Comparison of ENCODE assay signal across 9 mouse cellular contexts in the genomic region with DNA sequence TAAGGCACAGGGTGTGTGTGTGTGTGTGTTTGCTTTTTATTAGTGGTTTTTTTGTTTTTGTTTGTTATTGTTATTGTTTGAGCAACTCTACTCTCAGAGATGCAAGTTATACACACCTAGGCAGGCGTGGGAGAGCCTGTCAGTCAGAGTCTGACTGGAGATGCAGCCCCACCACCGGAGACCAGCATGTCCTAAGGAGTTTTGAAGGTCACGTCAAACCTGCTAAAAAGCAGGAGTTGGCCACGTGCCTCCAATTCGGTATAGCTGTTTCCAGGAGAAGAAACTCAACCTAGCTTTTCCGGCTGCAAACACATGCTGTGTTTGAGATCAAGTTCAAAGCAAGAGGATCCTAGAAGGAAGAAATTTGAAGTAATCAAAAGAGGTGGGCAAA. TPM values are rescaled to one million over a fixed set of nuclear protein-coding genes. Genes with fewer than 3 reads are reported as not detected.
DNase-seq lines count a peak whose midpoint lies in the region; ATAC-seq lines count a peak whose summit lies in the region.
"Had no signal": no experiment of that assay in that cellular context is flagged by ENCODE, and none has a peak within 500 bp of the region (broad histone marks: within the 10 kb centered on the region; RNA-seq: fewer than 3 reads in every experiment).

No protein-coding gene starts in this region.

- H3K27me3 ChIP-seq in heart, embryonic 12.5 days (replicated peaks), result peaks cover 13% of the 10 kb centered on the region
- H3K27me3 ChIP-seq in forebrain, embryonic 13.5 days, result peaks cover 24% of the 10 kb centered on the region
- peaks cover 65% of the 10 kb centered on the region for H3K27me3 ChIP-seq in limb, embryonic 10.5 days (ENCODE audit: low read depth, poor library complexity, severe bottlenecking)

- peak overlapping the region; percentile 84 for H3K4me3 ChIP-seq in heart, embryonic 12.5 days
- H3K4me3 ChIP-seq in forebrain, embryonic 13.5 days, result peak overlapping the region; percentile 66
- H3K4me3 ChIP-seq in limb, embryonic 10.5 days, result peak overlapping the region; percentile 82

- ATAC-seq in heart, embryonic 12.5 days (ENCODE audit: insufficient number of reproducible peaks, low FRiP score), result peak; percentile 6; the same call in 1 of the 2 replicates
- ATAC-seq in cerebellum, adult (ENCODE audit: insufficient number of reproducible peaks, low FRiP score, low TSS enrichment), result peak; percentile 13; the same call in 1 of the 2 replicates
- no peak; the same call in 1 of the 2 replicates for ATAC-seq in forebrain, embryonic 13.5 days
- ATAC-seq in monocyte, adult 5-6 weeks (replicated peaks; ENCODE audit: insufficient number of reproducible peaks, low FRiP score, low TSS enrichment, poor library complexity, severe bottlenecking), result no peak

- intact Hi-C loops in heart, postnatal 14 days (cut with DNase I), result no loop called here

- no peaks in the 10 kb centered on the region for H3K36me3 ChIP-seq in heart, embryonic 12.5 days
- no peaks in the 10 kb centered on the region for H3K36me3 ChIP-seq in forebrain, embryonic 13.5 days (ENCODE audit: poor library complexity, severe bottlenecking)
- no peaks in the 10 kb centered on the region for H3K36me3 ChIP-seq in limb, embryonic 10.5 days

- no peak overlapping the region for H3K27ac ChIP-seq in heart, embryonic 12.5 days (ENCODE audit: poor library complexity, severe bottlenecking)
- no peak overlapping the region for H3K27ac ChIP-seq in forebrain, embryonic 13.5 days
- no peak overlapping the region for H3K27ac ChIP-seq in limb, embryonic 10.5 days

- H3K9ac ChIP-seq in heart, embryonic 12.5 days, result no peak overlapping the region
- H3K9ac ChIP-seq in forebrain, embryonic 13.5 days, result no peak overlapping the region

- H3K4me1 ChIP-seq in heart, embryonic 12.5 days (replicated peaks), result peaks cover 23% of the 10 kb centered on the region
- peaks cover 16% of the 10 kb centered on the region for H3K4me1 ChIP-seq in forebrain, embryonic 13.5 days
- peaks cover 21% of the 10 kb centered on the region for H3K4me1 ChIP-seq in limb, embryonic 10.5 days

- peak overlapping the region; percentile 98 for H3K4me2 ChIP-seq in heart, embryonic 12.5 days
- H3K4me2 ChIP-seq in forebrain, embryonic 13.5 days, result peak overlapping the region; percentile 94

- H3K9me3 ChIP-seq in heart, embryonic 12.5 days (replicated peaks), result no peaks in the 10 kb centered on the region
- no peaks in the 10 kb centered on the region for H3K9me3 ChIP-seq in forebrain, embryonic 13.5 days (replicated peaks)
- H3K9me3 ChIP-seq in limb, embryonic 10.5 days (replicated peaks), result no peaks in the 10 kb centered on the region

- 15% methylated on average over 6 of the region's 6 CpGs for WGBS in heart, embryonic 12.5 days
- 11% methylated on average over 6 of the region's 6 CpGs for WGBS in forebrain, embryonic 13.5 days
- WGBS in limb, embryonic 10.5 days, result 12% methylated on average over 6 of the region's 6 CpGs

- no peak for DNase-seq in heart, postnatal 14 days
- DNase-seq in limb, embryonic 10.5 days (ENCODE audit: low spot score), result peak; percentile 34
- no peak for DNase-seq in spleen, postnatal 14 days (ENCODE audit: low spot score in 2 of 2)
- DNase-seq in spleen, postnatal 10 days (ENCODE audit: low spot score in 2 of 2), result no peak

RNA-seq across cellular contexts. Expression of a gene that starts 0.3 kb away (rescaled TPM):
- 0.32 and 0.41 TPM in 2 replicates for polyA plus RNA-seq in heart, embryonic 12.5 days (2016; fragmentation: Nextera tagmentation; extraction: Ambion mirVana)
- total RNA-seq in heart, postnatal 14 days (2021), result 1 to 10 TPM; 1.2 to 1.5 TPM
- polyA plus RNA-seq in forebrain, embryonic 13.5 days (2015; fragmentation: Nextera tagmentation; extraction: Ambion mirVana), result 6.6 TPM in 2 replicates
- 0.29 and 0.56 TPM in 2 replicates for polyA plus RNA-seq in limb, embryonic 10.5 days (2016; fragmentation: Nextera tagmentation; extraction: Ambion mirVana)
- 0.11 to 0.19 TPM in 2 of 3 replicates, not detected in the other for total RNA-seq in monocyte, adult 5-6 weeks (2017)
- polyA plus RNA-seq: erythroblast, embryonic 14.5 days had no signal

Comparison
In these comparisons a context has a peak if more than half of its experiments do, and no peak if none do; other contexts are left out.
1. ATAC-seq: peak in heart, embryonic 12.5 days (single experiment) and cerebellum, adult (single experiment); none in forebrain, embryonic 13.5 days (single experiment) and monocyte, adult 5-6 weeks (single experiment).
2. Peak in every context shown above with its lines, with median percentiles within 50 percentile points of each other: H3K4me3 ChIP-seq.